Mouse (Mus musculus): Measurements from ENCODE around the gene Elmo3. TPM values are rescaled to one million over a fixed set of nuclear protein-coding genes. Genes with fewer than 3 reads are reported as not detected.

The Elmo3 gene
- polyA plus RNA-seq, 1 experiment from 2014 or later: 23.0 TPM

DNA sequence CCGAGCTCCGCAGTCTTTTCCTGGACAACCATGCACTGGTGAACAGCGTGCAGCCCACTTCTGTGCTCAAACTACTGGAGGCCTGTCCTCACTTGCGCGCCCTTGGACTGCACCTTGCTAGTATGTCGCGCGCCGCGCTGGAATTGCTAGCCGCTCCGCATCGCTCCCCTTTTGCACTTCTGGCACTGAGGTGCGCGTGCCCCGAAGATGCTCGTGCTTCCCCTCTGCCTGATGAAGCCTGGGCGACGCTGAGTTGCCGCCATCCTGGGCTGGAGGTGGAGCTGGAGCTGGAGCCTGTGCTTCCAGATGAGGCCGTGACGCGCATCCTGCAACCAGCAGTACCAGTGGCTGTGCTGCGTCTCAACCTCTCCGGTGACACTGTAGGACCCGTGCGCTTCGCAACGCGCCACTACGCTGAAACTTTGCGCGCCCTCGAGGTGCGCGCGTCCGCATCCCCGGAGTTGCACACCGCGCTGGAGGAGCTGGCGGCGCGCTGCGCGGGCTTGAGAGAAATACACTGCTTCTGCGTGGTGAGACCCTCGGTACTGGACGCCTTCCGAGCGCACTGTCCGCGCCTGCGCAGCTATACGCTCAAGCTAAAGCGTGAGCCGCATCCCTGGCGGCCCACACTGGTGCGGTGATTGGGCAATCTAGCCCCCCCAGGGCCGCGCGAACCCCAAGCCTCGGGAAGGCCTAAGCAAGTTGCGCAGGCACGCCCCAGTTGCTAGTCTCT lies 36.9 kb upstream of the Elmo3 start:
- Histone ChIP-seq H3K27me3 (replicated peaks; ENCODE audit: insufficient read depth, low read length) (peaks cover 46% of the 10 kb centered on the region), H3K4me1 (ENCODE audit: insufficient read depth, low read depth, low read length) (peaks cover 29% of the 10 kb centered on the region), H3K36me3 (ENCODE audit: insufficient read depth, low read length) (no peaks in the 10 kb centered on the region), H3K4me2 (replicated peaks; ENCODE audit: low read depth, low read length) (peak overlapping the region; percentile 86), H3K9me3 (ENCODE audit: low read length) (no peaks in the 10 kb centered on the region), H3K9ac (replicated peaks; ENCODE audit: low read depth) (no peak overlapping the region; the same call in 1 of the 2 replicates), H3K27ac (ENCODE audit: low read length) (0 out of 2 replicates have a peak overlapping the region, but pooled peaks have one; percentile 47), H3K4me3 (ENCODE audit: low read depth, low read length) (peak overlapping the region; percentile 43)
- peak; percentile 13 for ATAC-seq
- TF ChIP-seq EP300 (IDR thresholded peaks at IDR 0.05) (no peak), CTCF (IDR thresholded peaks at IDR 0.05) (no peak)
- 4% methylated on average over 65 of the region's 65 CpGs for WGBS
- DNase-seq (ENCODE audit: low spot score): peak; percentile 47

GRCm38 (mm10) chr8:105269075-105269458 lies 36.3 kb upstream of the Elmo3 start:
- Histone ChIP-seq H3K36me3 (ENCODE audit: insufficient read depth, low read length) (no peaks in the 10 kb centered on the region), H3K27me3 (replicated peaks; ENCODE audit: insufficient read depth, low read length) (peaks cover 46% of the 10 kb centered on the region), H3K4me2 (replicated peaks; ENCODE audit: low read depth, low read length) (peak overlapping the region; percentile 86), H3K4me1 (ENCODE audit: insufficient read depth, low read depth, low read length) (peaks cover 26% of the 10 kb centered on the region), H3K9me3 (ENCODE audit: low read length) (no peaks in the 10 kb centered on the region), H3K4me3 (ENCODE audit: low read depth, low read length) (peak overlapping the region; percentile 43), H3K9ac (replicated peaks; ENCODE audit: low read depth) (peak overlapping the region; percentile 19; the same call in 1 of the 2 replicates), H3K27ac (ENCODE audit: low read length) (peak overlapping the region; percentile 79)
- 7% methylated on average over 10 of the region's 10 CpGs for WGBS
- no peak for TF ChIP-seq CTCF (IDR thresholded peaks at IDR 0.05)
- 0 out of 2 replicates have a peak, but pooled peaks have one; percentile 30 for TF ChIP-seq EP300 (IDR thresholded peaks at IDR 0.05)
- DNase-seq (ENCODE audit: low spot score) (peak; percentile 77), ATAC-seq (peak; percentile 69)

GRCm38 (mm10) chr8:105269461-105269947 lies 35.9 kb upstream of the Elmo3 start, which contains the start of gene Hsf4:
Gene Hsf4, plus strand, starts transcription at chr8:105269801.
- H3K9ac ChIP-seq (replicated peaks; ENCODE audit: low read depth): peak within 1 kb of the TSS; percentile 19

GRCm38 (mm10) chr8:105270101-105270915 lies 35.1 kb upstream of the Elmo3 start:
- H3K9ac ChIP-seq (replicated peaks; ENCODE audit: low read depth): peak overlapping the region; percentile 19; the same call in 1 of the 2 replicates
- TF ChIP-seq EP300 (IDR thresholded peaks at IDR 0.05) (no peak), CTCF (IDR thresholded peaks at IDR 0.05) (no peak)

More at GRCm38 (mm10) chr8:105269461-105269947, 35.9 kb upstream of the Elmo3 start, which contains the start of gene Hsf4:
- peak within 1 kb of the TSS; percentile 43 for H3K4me3 ChIP-seq (ENCODE audit: low read depth, low read length)
- H3K27ac ChIP-seq (ENCODE audit: low read length): peak within 1 kb of the TSS; percentile 79
- no peaks in the 10 kb centered on the region for H3K36me3 ChIP-seq (ENCODE audit: insufficient read depth, low read length)
- peaks cover 47% of the 10 kb centered on the region for H3K27me3 ChIP-seq (replicated peaks; ENCODE audit: insufficient read depth, low read length)
- DNase-seq (ENCODE audit: low spot score): peak; percentile 72
- peak within 1 kb of the TSS; percentile 86 for H3K4me2 ChIP-seq (replicated peaks; ENCODE audit: low read depth, low read length)
- H3K4me1 ChIP-seq (ENCODE audit: insufficient read depth, low read depth, low read length): peaks cover 25% of the 10 kb centered on the region
- ATAC-seq: peak; percentile 76
- WGBS: under 1% methylated on average over 41 of the region's 42 CpGs
- H3K9me3 ChIP-seq (ENCODE audit: low read length): no peaks in the 10 kb centered on the region
- no peak for TF ChIP-seq CTCF (IDR thresholded peaks at IDR 0.05)
- TF ChIP-seq EP300 (IDR thresholded peaks at IDR 0.05): no peak

DNA sequence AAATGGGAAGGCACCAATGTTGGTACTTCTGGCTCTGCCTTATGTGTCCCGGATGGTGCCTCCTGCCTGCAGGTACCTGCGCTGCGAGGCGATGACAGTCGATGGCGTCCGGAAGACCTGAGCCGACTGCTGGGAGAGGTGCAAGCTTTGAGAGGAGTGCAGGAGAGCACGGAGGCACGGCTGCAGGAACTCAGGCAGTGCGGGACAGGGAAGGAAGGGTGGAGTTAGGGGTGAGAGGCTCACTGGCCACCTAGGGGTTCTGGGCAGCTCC lies 34.5 kb upstream of the Elmo3 start:
- H3K27ac ChIP-seq (ENCODE audit: low read length): no peak overlapping the region
- peaks cover 53% of the 10 kb centered on the region for H3K27me3 ChIP-seq (replicated peaks; ENCODE audit: insufficient read depth, low read length)
- DNase-seq (ENCODE audit: low spot score): no peak
- 20% methylated on average over 9 of the region's 11 CpGs for WGBS
- peaks cover 17% of the 10 kb centered on the region for H3K4me1 ChIP-seq (ENCODE audit: insufficient read depth, low read depth, low read length)
- H3K9me3 ChIP-seq (ENCODE audit: low read length): no peaks in the 10 kb centered on the region
- peak; percentile 11; the same call in 1 of the 2 replicates for TF ChIP-seq CTCF (IDR thresholded peaks at IDR 0.05)
- no peak for TF ChIP-seq EP300 (IDR thresholded peaks at IDR 0.05)
- H3K4me2 ChIP-seq (replicated peaks; ENCODE audit: low read depth, low read length): no peak overlapping the region
- ATAC-seq: no peak
- no peaks in the 10 kb centered on the region for H3K36me3 ChIP-seq (ENCODE audit: insufficient read depth, low read length)
- no peak overlapping the region for H3K4me3 ChIP-seq (ENCODE audit: low read depth, low read length)
- no peak overlapping the region for H3K9ac ChIP-seq (replicated peaks; ENCODE audit: low read depth)

More at GRCm38 (mm10) chr8:105270101-105270915, 35.1 kb upstream of the Elmo3 start:
- H3K27ac ChIP-seq (ENCODE audit: low read length): peak overlapping the region; percentile 79; the same call in 1 of the 2 replicates
- H3K27me3 ChIP-seq (replicated peaks; ENCODE audit: insufficient read depth, low read length): peaks cover 53% of the 10 kb centered on the region
- 10% methylated on average over 39 of the region's 39 CpGs for WGBS
- H3K4me3 ChIP-seq (ENCODE audit: low read depth, low read length): peak overlapping the region; percentile 43
- ATAC-seq: no peak
- H3K4me2 ChIP-seq (replicated peaks; ENCODE audit: low read depth, low read length): peak overlapping the region; percentile 86
- no peak for DNase-seq (ENCODE audit: low spot score)
- H3K4me1 ChIP-seq (ENCODE audit: insufficient read depth, low read depth, low read length): peaks cover 17% of the 10 kb centered on the region
- no peaks in the 10 kb centered on the region for H3K9me3 ChIP-seq (ENCODE audit: low read length)
- no peaks in the 10 kb centered on the region for H3K36me3 ChIP-seq (ENCODE audit: insufficient read depth, low read length)

DNA sequence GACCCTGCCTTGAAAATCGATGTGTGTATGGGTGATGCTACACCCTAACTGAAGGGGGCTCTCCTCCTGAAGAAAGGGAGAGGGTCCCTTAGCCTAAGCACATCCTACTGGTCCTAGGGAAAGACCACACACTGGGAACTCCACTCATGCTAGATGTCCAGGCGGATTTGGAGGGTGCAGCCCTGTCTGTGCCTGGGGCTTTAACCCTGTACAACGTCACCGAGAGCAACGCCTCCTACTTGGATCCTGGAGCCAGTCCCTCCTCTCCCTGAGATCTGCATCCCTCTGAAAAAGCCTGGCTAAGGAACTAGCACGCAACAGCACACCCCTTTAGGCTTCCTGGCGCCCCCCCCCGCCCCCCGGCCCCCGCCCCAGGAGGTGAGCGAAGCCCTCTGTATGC lies 30.0 kb upstream of the Elmo3 start:
- Histone ChIP-seq H3K4me3 (ENCODE audit: low read depth, low read length) (no peak overlapping the region), H3K27me3 (replicated peaks; ENCODE audit: insufficient read depth, low read length) (peaks cover 42% of the 10 kb centered on the region), H3K27ac (ENCODE audit: low read length) (no peak overlapping the region), H3K4me1 (ENCODE audit: insufficient read depth, low read depth, low read length) (no peaks in the 10 kb centered on the region; the same call in none of the 2 replicates), H3K9ac (replicated peaks; ENCODE audit: low read depth) (no peak overlapping the region), H3K9me3 (ENCODE audit: low read length) (no peaks in the 10 kb centered on the region), H3K36me3 (ENCODE audit: insufficient read depth, low read length) (no peaks in the 10 kb centered on the region), H3K4me2 (replicated peaks; ENCODE audit: low read depth, low read length) (peak overlapping the region; percentile 67; the same call in 1 of the 2 replicates)
- ATAC-seq (no peak), DNase-seq (ENCODE audit: low spot score) (no peak)
- no peak for TF ChIP-seq CTCF (IDR thresholded peaks at IDR 0.05)
- 13% methylated on average over 11 of the region's 11 CpGs for WGBS
